Mouse (Mus musculus): Measurements from ENCODE around the gene Arl6ip5. TPM values are rescaled to one million over a fixed set of nuclear protein-coding genes. Genes with fewer than 3 reads are reported as not detected.

The Arl6ip5 gene
- total RNA-seq (2023): 64.3 to 78.3 TPM (median 68.8 TPM) in 4 replicates

DNA sequence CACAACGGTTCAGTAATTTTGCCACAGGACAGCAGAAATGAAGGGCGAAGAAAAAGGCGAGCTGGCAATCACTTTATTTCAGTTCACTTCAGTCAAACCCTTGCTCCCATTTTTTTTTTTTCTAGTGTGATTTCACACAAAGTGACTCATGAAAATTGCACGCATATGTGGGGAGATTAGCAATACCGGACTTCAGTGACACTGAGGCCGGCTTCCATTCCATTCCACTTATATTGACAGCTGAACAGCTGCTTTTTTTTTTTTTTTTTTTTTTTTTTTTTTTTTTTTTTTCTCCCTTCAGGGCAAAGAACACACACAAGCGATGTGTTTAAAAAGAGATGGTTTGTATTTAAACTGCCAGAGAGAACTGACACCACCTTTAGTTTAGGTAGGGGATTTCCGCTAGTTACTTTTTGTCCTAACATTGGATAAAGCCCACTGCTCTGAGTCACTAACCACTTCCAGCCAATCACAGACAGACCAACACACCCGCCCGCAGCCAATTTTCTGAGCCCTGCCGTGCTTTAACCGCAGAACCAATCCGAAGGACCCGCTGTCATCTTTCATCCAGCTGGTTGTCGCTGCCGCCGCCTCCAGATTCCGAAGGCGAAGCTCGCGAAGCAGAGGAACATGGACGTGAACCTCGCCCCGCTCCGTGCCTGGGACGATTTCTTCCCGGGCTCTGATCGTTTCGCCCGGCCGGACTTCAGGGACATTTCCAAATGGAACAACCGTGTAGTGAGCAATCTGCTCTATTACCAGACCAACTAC, at the start of gene Arl6ip5:
TSS of gene Arl6ip5 (plus strand) at position 499 of the 771 bp plus-strand sequence.

DNA sequence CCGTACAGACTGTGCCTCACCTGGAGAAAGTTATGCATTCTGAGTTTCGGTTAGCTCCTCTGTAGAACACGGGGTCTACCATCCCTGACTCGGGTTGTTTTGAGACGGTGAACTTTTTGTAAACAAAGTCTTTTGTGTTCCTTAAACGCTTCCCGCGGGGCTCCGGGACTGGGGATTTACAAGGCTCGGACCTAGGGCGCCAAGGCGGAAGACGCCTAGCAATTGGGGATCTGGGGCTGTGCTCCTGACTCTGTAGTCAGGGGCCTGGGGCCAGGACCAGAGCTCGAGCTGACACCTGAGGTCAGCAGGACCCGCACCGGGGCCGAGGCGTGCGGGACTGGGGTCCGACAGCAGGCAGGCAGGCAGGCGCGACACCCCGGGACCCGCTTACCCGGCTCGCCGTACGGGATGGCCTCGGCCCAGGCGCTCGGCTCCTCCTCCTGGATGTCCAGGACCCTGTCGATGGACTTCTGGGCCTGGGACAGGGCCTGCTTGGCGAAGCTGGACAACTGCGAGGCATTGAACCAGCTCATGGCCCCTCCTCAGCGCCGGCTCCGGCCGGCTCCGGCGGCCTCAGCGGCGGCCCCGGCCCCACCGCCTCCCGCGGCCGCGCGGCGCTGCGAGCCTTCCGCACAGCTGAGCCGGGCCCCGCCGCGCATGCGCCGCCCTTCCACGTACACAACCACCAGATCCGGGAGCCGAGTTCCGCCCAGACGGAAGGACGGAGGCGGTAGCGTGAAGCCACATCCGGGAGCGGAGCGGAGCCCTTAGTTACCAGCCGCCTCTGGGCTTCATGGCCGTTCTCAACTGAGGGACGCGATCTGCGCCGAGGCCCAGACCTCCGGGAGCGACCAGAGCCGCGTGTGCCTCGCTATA, 31.8 kb upstream of the Arl6ip5 start, which contains the start of gene Tmf1:
TSS of gene Tmf1 (minus strand) at position 632 of the 876 bp plus-strand sequence.

DNA sequence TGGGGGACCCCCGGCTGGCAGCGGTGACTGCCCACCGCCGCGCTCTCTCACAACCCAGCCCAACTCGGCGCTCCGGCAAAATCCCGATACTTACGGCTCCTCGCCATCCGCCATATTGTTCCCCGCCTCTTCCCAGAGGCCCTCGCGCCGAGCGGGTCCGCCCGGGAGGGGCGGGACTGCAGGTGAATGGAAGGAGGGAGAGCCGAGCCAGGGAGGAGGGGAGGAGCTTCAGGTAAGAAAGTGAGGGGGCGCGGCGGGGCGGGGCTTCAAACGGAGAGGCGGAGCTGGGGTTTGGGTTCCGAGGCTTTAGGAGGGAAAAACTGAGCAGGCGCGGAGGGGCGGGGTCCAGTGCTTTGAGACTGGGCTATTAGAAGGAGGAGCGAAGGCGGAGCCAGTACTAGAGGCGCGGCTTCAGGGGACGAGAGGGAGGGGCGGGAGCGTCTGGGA, 5.0 kb upstream of the Arl6ip5 start, which contains the start of gene Uba3:
TSS of gene Uba3 (minus strand) at position 209 of the 447 bp plus-strand sequence.

DNA sequence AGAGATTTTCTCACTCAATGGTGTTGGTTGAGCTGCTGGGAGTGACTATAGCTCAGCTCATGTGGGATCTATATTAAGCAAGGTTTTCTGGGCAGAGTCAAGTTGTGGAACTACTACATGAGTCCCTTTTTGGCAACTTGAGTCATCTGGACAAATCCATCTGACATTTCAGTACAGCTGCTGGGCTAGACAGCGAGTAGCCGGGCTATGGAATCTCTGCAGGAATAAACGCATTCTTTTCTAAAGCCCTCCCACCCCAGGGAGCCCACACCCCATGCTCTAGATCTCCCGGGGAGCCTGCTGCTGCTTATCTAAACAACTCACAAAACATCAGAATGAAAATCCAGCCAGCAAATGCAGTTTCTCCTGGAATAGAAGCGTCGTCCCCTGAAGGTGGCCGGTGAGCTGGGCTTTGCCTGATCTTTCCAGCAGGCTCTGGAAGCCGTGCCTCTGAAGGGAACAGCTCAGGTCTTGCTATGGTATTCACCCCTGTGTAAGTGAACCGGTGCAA, 42.3 kb downstream of the Arl6ip5 start, which contains the start of gene Lmod3:
TSS of gene Lmod3 (minus strand) at position 49 of the 511 bp plus-strand sequence.

Other genes starting within 250 kb of the Arl6ip5 start
- gene Fam19a4, start 150.3 kb upstream of the Arl6ip5 start, total RNA-seq (2023): not detected in 4 replicates
- gene Eogt, start 61.5 kb upstream of the Arl6ip5 start, total RNA-seq (2023): 11.4 to 19.8 TPM (median 11.7 TPM) in 4 replicates
- gene Tmf1, start 31.6 kb upstream of the Arl6ip5 start, total RNA-seq (2023): 90.1 to 94.2 TPM (median 90.9 TPM) in 4 replicates
- gene Uba3, start 5.0 kb upstream of the Arl6ip5 start, total RNA-seq (2023): 51.5 to 59.5 TPM (median 56.4 TPM) in 4 replicates
- not detected in 4 replicates for gene Lmod3, start 42.1 kb downstream of the Arl6ip5 start, total RNA-seq (2023)

Measured in B cell, adult 62 days (primary cell).